Mouse (Mus musculus) stomach, embryonic 14.5 days (tissue): ENCODE measurements around the gene Zbtb22. TPM values are rescaled to one million over a fixed set of nuclear protein-coding genes. Genes with fewer than 3 reads are reported as not detected.
A peak's percentile ranks its signal among the peaks of the same experiment; 100 is the strongest.
"Not testable (repeated sequence)": the region's sequence is repeated elsewhere in the genome, so short reads cannot be mapped to it uniquely, and the experiment has no call there.

Experiments
- ATAC-seq: fragments of 200-750 bp; cut with Nextera tagmentation; 2 replicates; pipeline ENCODE4 v1.8.0; 2017; ENCODE audit warnings: low read depth, moderate TSS enrichment; ENCODE audit not compliant: insufficient number of reproducible peaks, insufficient read depth, low FRiP score
- H3K27ac ChIP-seq: fragments of 300-500 bp; sonication (generic); 2 replicates; pipeline ENCODE4 v1.5.1; 2014; ENCODE audit warnings: mild to moderate bottlenecking, low read length, moderate library complexity, mixed read lengths
- H3K27me3 ChIP-seq: fragments of 300-500 bp; sonication (generic); 2 replicates; pipeline ENCODE4 v1.6.1; 2014; ENCODE audit warnings: low read length, control low read depth, mixed read lengths; ENCODE audit not compliant: control insufficient read depth, insufficient read depth
- H3K36me3 ChIP-seq: fragments of 300-500 bp; sonication (generic); 2 replicates; pipeline ENCODE4 v1.6.1; 2014; ENCODE audit warnings: mild to moderate bottlenecking, control low read depth, low read length, moderate library complexity, mixed read lengths; ENCODE audit not compliant: control insufficient read depth, insufficient read depth
- H3K4me1 ChIP-seq: fragments of 300-500 bp; sonication (generic); 2 replicates; pipeline ENCODE4 v1.6.1; 2014; ENCODE audit warnings: low read length, control low read depth, mixed read lengths; ENCODE audit not compliant: control insufficient read depth, insufficient read depth
- H3K4me2 ChIP-seq: fragments of 300-500 bp; sonication (generic); replicated peaks from 2 replicates; pipeline ENCODE4 v1.6.1; 2014; ENCODE audit warnings: low read depth, low read length, control low read depth
- H3K4me3 ChIP-seq: fragments of 300-500 bp; sonication (generic); 2 replicates; pipeline ENCODE4 v1.5.1; 2014; ENCODE audit warnings: low read depth, low read length, control low read depth
- H3K9ac ChIP-seq: fragments of 300-500 bp; sonication (generic); replicated peaks from 2 replicates; pipeline ENCODE4 v1.6.1; 2014; ENCODE audit warnings: low read depth, mild to moderate bottlenecking, control low read depth, low read length, moderate library complexity, mixed read lengths
- H3K9me3 ChIP-seq: fragments of 300-500 bp; sonication (generic); 2 replicates; pipeline ENCODE4 v1.6.1; 2016; ENCODE audit warnings: low read depth, low read length, control low read depth; ENCODE audit not compliant: control insufficient read depth
- WGBS: fragments of 180-500 bp; shearing (Covaris S2); extraction: QIAGEN DNeasy Blood & Tissue Kit; methylation state at CpG from one replicate; pipeline ENCODE4 v1.1.7; 2014; 5-methylcytosine and 5-hydroxymethylcytosine counted together
- polyA plus RNA-seq: library from polyadenylated mRNA; unstranded; fragments of >200 nt; fragmentation: Nextera tagmentation; extraction: Ambion mirVana; gene quantifications from 2 replicates; pipeline ENCODE4 v1.2.1, GENCODE M21; 2014

Gene Zbtb22
- polyA plus RNA-seq, 1 experiment from 2014 or later: 9.4 TPM

DNA sequence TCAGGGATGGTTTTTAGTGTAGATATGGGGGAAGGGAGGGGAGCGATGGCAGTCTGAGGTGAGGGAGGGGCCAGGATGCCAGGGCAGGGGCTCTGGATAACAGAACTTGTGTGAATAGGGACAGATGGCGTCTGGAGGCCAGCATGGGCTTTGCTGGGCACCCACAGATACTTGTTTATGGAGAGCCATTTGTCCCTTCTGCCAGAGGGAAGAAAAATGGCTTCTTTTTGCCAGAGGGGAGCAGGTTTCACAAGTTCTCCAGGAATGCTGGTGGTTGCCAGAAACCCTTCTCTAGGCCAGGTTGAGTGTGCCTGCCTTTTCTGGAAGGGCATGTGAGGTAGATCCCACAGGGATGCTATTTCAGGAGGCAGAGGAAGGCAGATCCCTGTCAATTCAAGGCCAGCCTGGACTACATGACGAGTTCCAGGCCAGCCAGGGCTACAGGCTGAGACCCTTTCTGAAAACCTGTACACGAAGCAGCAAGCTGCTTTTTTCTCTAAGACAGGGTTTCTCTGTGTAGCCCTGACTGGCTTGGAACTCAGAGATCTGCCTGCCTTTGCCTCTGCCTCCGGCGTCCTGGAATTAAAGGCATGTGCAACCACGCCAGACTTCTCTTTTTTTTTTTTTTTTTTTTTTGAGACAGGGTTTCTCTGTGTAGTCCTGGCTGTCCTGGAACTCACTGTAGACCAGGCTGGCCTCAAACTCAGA lies 15.3 kb upstream of the Zbtb22 start:
- H3K4me2 ChIP-seq: no peak overlapping the region
- no peak overlapping the region for H3K9ac ChIP-seq
- no peaks in the 10 kb centered on the region for H3K9me3 ChIP-seq
- no peaks in the 10 kb centered on the region for H3K27me3 ChIP-seq
- no peaks in the 10 kb centered on the region for H3K4me1 ChIP-seq
- H3K27ac ChIP-seq: no peak overlapping the region
- 59% methylated on average over 7 of the region's 7 CpGs for WGBS
- no peak overlapping the region for H3K4me3 ChIP-seq
- no peaks in the 10 kb centered on the region for H3K36me3 ChIP-seq
- no peak for ATAC-seq

DNA sequence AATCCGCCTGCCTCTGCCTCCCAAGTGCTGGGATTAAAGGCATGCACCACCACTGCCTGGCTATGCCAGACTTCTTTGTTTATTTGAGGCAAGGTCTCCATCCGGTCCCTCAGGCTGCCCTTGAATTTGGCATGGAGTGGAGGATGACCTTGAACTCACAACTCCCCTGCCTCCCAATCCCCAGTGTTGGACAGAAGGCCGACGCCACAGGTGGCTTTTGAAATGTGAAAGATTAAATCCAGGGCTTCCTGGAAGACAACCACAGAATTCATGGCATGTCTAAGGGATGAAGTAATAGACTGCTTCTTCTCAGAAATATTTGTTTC lies 14.8 kb upstream of the Zbtb22 start:
- H3K27ac ChIP-seq: no peak overlapping the region
- H3K4me3 ChIP-seq: no peak overlapping the region
- no peaks in the 10 kb centered on the region for H3K36me3 ChIP-seq
- H3K9me3 ChIP-seq: no peaks in the 10 kb centered on the region
- ATAC-seq: no peak
- no peaks in the 10 kb centered on the region for H3K27me3 ChIP-seq
- no peaks in the 10 kb centered on the region for H3K4me1 ChIP-seq
- no peak overlapping the region for H3K9ac ChIP-seq
- no peak overlapping the region for H3K4me2 ChIP-seq
- WGBS: 78% methylated on average over 4 of the region's 4 CpGs

DNA sequence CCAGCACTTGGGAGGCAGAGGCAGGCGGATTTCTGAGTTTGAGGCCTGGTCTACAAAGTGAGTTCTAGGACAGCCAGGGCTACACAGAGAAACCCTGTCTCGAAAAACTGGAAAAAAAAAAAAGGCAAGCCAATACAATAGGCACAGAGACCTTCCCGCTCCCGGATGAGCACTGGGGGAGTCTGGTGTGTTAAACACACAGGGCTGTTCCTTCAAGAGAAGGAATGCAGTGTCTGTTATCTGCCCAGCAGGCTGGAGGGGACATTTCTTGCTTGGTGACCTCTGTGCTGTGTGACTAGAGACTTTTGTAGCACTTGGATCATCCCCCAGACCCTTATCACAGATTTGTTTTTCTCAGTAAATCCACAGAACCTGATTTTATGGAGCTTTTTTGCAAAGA lies 14.1 kb upstream of the Zbtb22 start:
- 69% methylated on average over 4 of the region's 4 CpGs for WGBS
- H3K4me2 ChIP-seq: no peak overlapping the region
- H3K27ac ChIP-seq: no peak overlapping the region
- ATAC-seq: no peak
- H3K4me3 ChIP-seq: no peak overlapping the region
- no peak overlapping the region for H3K9ac ChIP-seq
- no peaks in the 10 kb centered on the region for H3K4me1 ChIP-seq
- H3K27me3 ChIP-seq: no peaks in the 10 kb centered on the region
- H3K9me3 ChIP-seq: no peaks in the 10 kb centered on the region
- no peaks in the 10 kb centered on the region for H3K36me3 ChIP-seq

DNA sequence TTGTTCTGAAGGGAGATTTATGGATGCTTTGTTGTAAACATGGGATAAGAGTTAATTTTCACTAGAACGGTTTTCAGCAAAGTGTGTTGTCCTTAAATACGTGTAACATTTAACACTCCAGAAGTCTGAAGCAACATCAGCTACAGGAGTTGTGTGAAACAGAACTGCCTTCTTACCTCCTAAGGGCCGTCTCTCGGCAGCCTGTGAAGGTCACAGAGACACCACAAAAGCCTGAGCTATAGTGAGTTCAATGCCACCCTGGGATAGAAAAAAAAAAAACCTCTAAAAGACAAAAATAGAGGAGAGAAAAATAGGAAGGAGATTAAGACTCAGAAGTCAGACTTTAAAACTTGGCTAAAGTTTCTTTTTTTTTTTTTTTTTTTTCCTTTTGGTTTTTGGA lies 13.6 kb upstream of the Zbtb22 start:
- no peak for ATAC-seq
- H3K4me3 ChIP-seq: no peak overlapping the region
- WGBS: 43% methylated on average over 4 of the region's 4 CpGs
- H3K36me3 ChIP-seq: no peaks in the 10 kb centered on the region
- H3K27me3 ChIP-seq: no peaks in the 10 kb centered on the region
- no peaks in the 10 kb centered on the region for H3K4me1 ChIP-seq
- no peak overlapping the region for H3K27ac ChIP-seq
- no peak overlapping the region for H3K4me2 ChIP-seq
- H3K9ac ChIP-seq: no peak overlapping the region
- no peaks in the 10 kb centered on the region for H3K9me3 ChIP-seq

DNA sequence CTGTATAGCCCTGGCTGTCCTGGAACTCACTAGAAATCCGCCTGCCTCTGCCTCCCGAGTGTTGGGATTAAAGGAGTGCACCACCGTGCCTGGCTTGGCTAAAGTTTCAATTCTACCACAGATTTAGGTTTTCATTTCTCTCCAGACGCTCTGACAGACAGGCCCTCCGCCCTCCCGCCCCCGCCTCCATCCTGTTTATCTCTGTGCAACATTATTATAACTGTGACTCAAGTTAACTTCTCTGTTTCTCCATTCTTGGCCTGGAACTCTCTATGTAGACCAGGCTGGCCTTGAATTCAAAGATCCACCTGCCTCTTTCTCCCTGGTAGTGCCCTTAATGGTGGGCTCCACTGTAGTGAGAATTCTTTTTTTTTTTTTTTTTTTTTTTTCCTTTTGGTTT lies 13.2 kb upstream of the Zbtb22 start:
- Histone ChIP-seq H3K9me3 (no peaks in the 10 kb centered on the region), H3K36me3 (no peaks in the 10 kb centered on the region), H3K4me3 (no peak overlapping the region), H3K4me2 (no peak overlapping the region), H3K9ac (no peak overlapping the region), H3K27me3 (no peaks in the 10 kb centered on the region), H3K27ac (no peak overlapping the region), H3K4me1 (no peaks in the 10 kb centered on the region)
- 76% methylated on average over 7 of the region's 7 CpGs for WGBS
- ATAC-seq: no peak

DNA sequence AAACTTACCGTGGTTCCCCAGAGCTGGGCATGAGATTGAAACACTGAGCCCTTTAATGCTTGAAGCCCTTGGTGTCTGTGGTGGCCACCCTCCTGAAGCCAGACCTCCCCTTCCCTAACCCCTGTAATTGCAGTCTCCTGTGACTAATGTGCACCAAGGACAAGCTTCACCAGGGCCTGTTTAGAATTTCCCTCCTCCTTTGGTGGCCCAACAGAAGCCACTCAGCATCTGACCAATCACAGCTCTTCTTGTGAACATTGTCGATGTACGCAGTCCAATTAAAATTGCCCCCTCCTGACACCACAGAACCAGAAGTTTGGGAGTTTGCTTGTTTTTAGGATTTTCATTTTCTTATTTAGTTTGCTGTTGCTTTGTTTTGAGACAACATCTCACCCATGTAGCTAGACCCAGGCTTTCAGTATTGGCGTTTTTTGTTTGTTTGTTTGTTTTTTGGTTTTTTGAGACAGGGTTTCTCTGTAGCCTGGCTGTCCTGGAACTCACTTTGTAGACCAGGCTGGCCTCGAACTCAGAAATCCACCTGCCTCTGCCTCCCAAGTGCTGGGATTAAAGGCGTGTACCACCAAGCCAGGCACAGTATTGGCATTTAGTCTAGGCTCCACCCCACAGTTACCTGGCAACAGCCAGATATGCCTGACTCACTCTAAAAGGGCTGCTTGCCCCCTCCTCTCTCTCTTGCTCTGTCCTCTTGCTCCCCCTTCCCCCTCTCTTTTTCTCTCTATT lies 11.6 kb upstream of the Zbtb22 start:
- not testable (repeated sequence) for ATAC-seq, H3K4me2 ChIP-seq, H3K9ac ChIP-seq, H3K27me3 ChIP-seq, H3K27ac ChIP-seq, H3K4me3 ChIP-seq, H3K36me3 ChIP-seq, H3K9me3 ChIP-seq, H3K4me1 ChIP-seq
- WGBS: 79% methylated on average over 6 of the region's 6 CpGs

DNA sequence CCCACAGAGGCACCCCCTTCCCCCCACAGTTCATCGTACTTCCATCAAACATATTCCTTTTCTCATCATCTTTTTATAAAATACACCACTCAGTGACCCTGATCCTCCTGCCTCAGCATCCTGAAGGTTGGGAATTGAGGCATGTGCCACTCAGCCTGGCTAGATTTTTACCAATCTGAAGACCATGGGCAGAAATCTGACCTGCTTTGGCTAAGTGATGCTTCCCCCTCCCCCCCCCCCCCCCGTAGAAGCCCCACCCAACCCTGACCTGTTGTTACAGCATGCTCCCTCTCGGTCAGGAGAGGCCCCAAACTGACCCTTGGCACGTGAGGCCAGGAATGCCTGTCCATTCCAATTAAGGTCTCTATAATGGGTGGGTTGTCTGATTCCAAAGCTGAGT lies 10.9 kb upstream of the Zbtb22 start, which contains the start of gene Platr17:
Gene Platr17, plus strand, starts transcription at position 301 of the 400 bp plus-strand sequence.
- not testable (repeated sequence) for H3K27ac ChIP-seq, H3K36me3 ChIP-seq, ATAC-seq, H3K4me1 ChIP-seq, H3K9me3 ChIP-seq, H3K4me2 ChIP-seq, H3K9ac ChIP-seq, H3K4me3 ChIP-seq, H3K27me3 ChIP-seq
- WGBS: 35% methylated on average over 4 of the region's 4 CpGs

DNA sequence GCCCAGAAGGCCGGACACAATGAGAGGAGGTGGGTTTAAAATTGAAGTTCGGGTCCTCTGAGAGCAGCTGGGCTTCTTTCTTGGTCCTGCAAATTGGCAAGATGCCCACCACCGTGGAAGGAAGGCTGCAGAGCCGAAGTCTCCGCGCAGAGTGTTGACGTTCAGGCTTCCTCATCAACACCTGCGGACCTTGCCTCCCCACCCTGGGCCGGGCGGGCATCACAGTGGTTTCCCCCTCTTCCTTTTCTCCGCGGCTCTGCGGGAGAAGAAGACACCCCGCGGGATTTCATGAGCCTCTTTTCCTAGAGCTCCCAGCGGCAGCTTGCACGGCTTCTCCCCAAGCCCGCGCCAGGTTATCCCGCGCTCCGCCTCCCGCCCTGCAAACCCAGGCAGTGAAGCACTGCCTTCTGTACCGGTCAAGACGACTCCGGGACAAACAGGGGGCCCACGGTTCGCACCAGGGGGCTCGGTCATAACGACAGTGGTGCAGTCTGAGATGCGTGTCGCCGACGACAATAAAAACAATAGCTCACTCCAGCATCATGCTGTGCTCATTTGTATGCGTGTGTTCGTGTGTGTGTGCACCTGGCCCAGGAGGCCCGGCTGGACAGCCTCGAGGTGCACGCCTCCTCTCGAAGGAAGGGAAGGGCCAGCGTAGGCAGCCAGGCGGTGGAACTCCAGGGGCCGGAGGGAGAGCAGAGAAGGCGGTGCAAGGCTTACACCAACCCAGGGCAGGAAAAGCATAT lies 7.2 kb upstream of the Zbtb22 start:
- peaks cover 24% of the 10 kb centered on the region for H3K36me3 ChIP-seq
- peak overlapping the region; percentile 95 for H3K4me3 ChIP-seq
- H3K27ac ChIP-seq: peak overlapping the region; percentile 87
- peak overlapping the region; percentile 71 for H3K4me2 ChIP-seq
- peak overlapping the region; percentile 34 for H3K9ac ChIP-seq
- H3K9me3 ChIP-seq: no peaks in the 10 kb centered on the region
- under 1% methylated on average over 44 of the region's 44 CpGs for WGBS
- H3K27me3 ChIP-seq: no peaks in the 10 kb centered on the region
- H3K4me1 ChIP-seq: peaks cover 8% of the 10 kb centered on the region
- ATAC-seq: peak; percentile 46; the same call in 1 of the 2 replicates
